Mouse (Mus musculus) embryonic fibroblast, embryonic 13.5 days (primary cell): ENCODE results near the gene Sat1. TPM values are rescaled to one million over a fixed set of nuclear protein-coding genes. Genes with fewer than 3 reads are reported as not detected.

Experiments
- H3K27ac ChIP-seq: 2 replicates; pipeline ENCODE4 v1.5.1; 2012; ENCODE audit warnings: low read length, control low read depth, inconsistent platforms; ENCODE audit not compliant: insufficient read depth
- H3K4me1 ChIP-seq: 2 replicates; pipeline ENCODE4 v1.6.1; 2011; ENCODE audit warnings: low read length; ENCODE audit not compliant: control insufficient read depth, insufficient read depth
- H3K4me3 ChIP-seq: 2 replicates; pipeline ENCODE4 v1.5.1; 2011; ENCODE audit warnings: mild to moderate bottlenecking, control low read depth, low read length; ENCODE audit not compliant: insufficient read depth
- CTCF ChIP-seq: IDR thresholded peaks from 2 replicates; pipeline ENCODE4 v1.5.1; 2011; ENCODE audit warnings: mild to moderate bottlenecking, control low read depth, low read length, moderate library complexity, borderline replicate concordance; ENCODE audit not compliant: insufficient read depth
- POLR2A ChIP-seq: IDR thresholded peaks from 2 replicates; pipeline ENCODE4 v1.6.1; 2011; ENCODE audit warnings: low read depth, mild to moderate bottlenecking, control low read depth, low read length, moderate library complexity
- polyA plus RNA-seq: library from polyadenylated mRNA; stranded (reverse); fragments of >200 nt; gene quantifications from 2 replicates; pipeline ENCODE4 v1.2.4, GENCODE M21; 2011; ENCODE audit warnings: low read depth; ENCODE audit not compliant: missing spikeins, insufficient read length

Sat1 gene
- polyA plus RNA-seq, 1 experiment, result 113 TPM

- Histone ChIP-seq H3K27ac (peak overlapping the region; percentile 68), H3K4me1 (no peaks in the 10 kb centered on the region), H3K4me3 (no peak overlapping the region)
- TF ChIP-seq POLR2A (no peak), CTCF (no peak)
These were observed 13.6 kb downstream of the Sat1 start for GRCm38 (mm10) chrX:155202406-155203305.

- H3K27ac ChIP-seq, result peak overlapping the region; percentile 68; the same call in 1 of the 2 replicates
- TF ChIP-seq CTCF (no peak), POLR2A (no peak)
- H3K4me3 ChIP-seq, result no peak overlapping the region
- no peaks in the 10 kb centered on the region for H3K4me1 ChIP-seq
These were observed 14.4 kb downstream of the Sat1 start for GRCm38 (mm10) chrX:155201799-155202198.

GRCm38 (mm10) chrX:155194979-155195378, 21.3 kb downstream of the Sat1 start:
- TF ChIP-seq CTCF (no peak), POLR2A (no peak)

GRCm38 (mm10) chrX:155193732-155194443, 22.4 kb downstream of the Sat1 start:
- Histone ChIP-seq H3K4me1 (no peaks in the 10 kb centered on the region), H3K4me3 (no peak overlapping the region), H3K27ac (peak overlapping the region; percentile 78)
- no peak for TF ChIP-seq POLR2A
- no peak for TF ChIP-seq CTCF

More at GRCm38 (mm10) chrX:155194979-155195378, 21.3 kb downstream of the Sat1 start:
- H3K4me3 ChIP-seq, result no peak overlapping the region
- H3K27ac ChIP-seq, result no peak overlapping the region
- H3K4me1 ChIP-seq, result no peaks in the 10 kb centered on the region

- no peak overlapping the region for H3K4me3 ChIP-seq
- no peak for TF ChIP-seq CTCF
- no peak for TF ChIP-seq POLR2A
- no peak overlapping the region for H3K27ac ChIP-seq
- no peaks in the 10 kb centered on the region for H3K4me1 ChIP-seq
These were observed 24.3 kb downstream of the Sat1 start for GRCm38 (mm10) chrX:155191941-155192340.

- TF ChIP-seq CTCF (no peak), POLR2A (no peak)
- Histone ChIP-seq H3K4me1 (no peaks in the 10 kb centered on the region), H3K4me3 (no peak overlapping the region), H3K27ac (no peak overlapping the region)
These were observed 38.6 kb downstream of the Sat1 start for GRCm38 (mm10) chrX:155177640-155178039.

- Histone ChIP-seq H3K27ac (no peak overlapping the region), H3K4me1 (no peaks in the 10 kb centered on the region), H3K4me3 (no peak overlapping the region)
- no peak for TF ChIP-seq POLR2A
- no peak for TF ChIP-seq CTCF
These were observed 39.0 kb downstream of the Sat1 start for GRCm38 (mm10) chrX:155177230-155177629.

- TF ChIP-seq POLR2A (no peak), CTCF (no peak)
- no peak overlapping the region for H3K27ac ChIP-seq
- no peaks in the 10 kb centered on the region for H3K4me1 ChIP-seq
- H3K4me3 ChIP-seq, result no peak overlapping the region
These were observed 40.7 kb downstream of the Sat1 start for GRCm38 (mm10) chrX:155175568-155175967.

GRCm38 (mm10) chrX:155172310-155172709, 43.9 kb downstream of the Sat1 start:
- TF ChIP-seq POLR2A (no peak), CTCF (no peak)
- no peak overlapping the region for H3K4me3 ChIP-seq
- no peak overlapping the region for H3K27ac ChIP-seq
- no peaks in the 10 kb centered on the region for H3K4me1 ChIP-seq

- Histone ChIP-seq H3K4me1 (no peaks in the 10 kb centered on the region), H3K27ac (no peak overlapping the region), H3K4me3 (no peak overlapping the region)
- TF ChIP-seq POLR2A (no peak), CTCF (no peak)
These were observed 44.5 kb downstream of the Sat1 start for GRCm38 (mm10) chrX:155171754-155172153.
